Mouse (Mus musculus): ENCODE data around the gene Ankrd42.

DNA sequence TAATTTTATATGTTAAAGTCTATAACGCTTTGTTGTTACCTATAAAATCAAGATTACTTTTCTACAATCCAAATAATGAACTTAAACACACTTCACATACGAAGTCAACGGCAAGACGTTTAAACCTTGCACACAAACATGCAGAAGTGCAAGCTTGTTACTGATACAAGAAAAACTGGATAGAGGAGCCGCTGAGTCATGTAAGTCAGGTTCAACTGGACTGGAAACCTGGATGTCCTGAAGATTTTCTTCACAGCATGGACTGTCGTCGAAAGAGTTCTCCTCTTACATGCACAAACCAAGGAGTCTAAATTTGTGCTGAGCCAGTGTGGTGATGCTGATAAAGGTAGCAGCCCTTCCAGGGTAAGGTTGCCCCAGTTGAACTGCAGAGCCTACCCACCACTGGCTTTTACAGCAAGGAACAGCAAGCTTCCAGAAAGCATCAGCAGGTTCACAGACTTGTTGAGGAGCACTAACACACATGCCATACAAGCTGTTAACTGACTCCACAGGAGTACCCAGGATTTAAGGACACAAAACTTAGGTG, 29.4 kb upstream of the Ankrd42 start:
- no peak for TF ChIP-seq CTCF (IDR thresholded peaks at IDR 0.05)
- TF ChIP-seq EP300 (IDR thresholded peaks at IDR 0.05): no peak

All from lung, postnatal 0 days (tissue).